Mouse (Mus musculus) megakaryocyte, embryonic 14.5 days (primary cell): ENCODE data around the gene Fam163a.

Experiments used
- FLI1 ChIP-seq: IDR thresholded peaks from 2 replicates; pipeline ENCODE4 v1.6.1; 2012; ENCODE audit warnings: low read length, inconsistent platforms, mixed read lengths
- GATA1 ChIP-seq: IDR thresholded peaks from 3 replicates; pipeline ENCODE4 v1.6.1; 2012; ENCODE audit warnings: mixed read lengths, low read length, inconsistent platforms, borderline replicate concordance

DNA sequence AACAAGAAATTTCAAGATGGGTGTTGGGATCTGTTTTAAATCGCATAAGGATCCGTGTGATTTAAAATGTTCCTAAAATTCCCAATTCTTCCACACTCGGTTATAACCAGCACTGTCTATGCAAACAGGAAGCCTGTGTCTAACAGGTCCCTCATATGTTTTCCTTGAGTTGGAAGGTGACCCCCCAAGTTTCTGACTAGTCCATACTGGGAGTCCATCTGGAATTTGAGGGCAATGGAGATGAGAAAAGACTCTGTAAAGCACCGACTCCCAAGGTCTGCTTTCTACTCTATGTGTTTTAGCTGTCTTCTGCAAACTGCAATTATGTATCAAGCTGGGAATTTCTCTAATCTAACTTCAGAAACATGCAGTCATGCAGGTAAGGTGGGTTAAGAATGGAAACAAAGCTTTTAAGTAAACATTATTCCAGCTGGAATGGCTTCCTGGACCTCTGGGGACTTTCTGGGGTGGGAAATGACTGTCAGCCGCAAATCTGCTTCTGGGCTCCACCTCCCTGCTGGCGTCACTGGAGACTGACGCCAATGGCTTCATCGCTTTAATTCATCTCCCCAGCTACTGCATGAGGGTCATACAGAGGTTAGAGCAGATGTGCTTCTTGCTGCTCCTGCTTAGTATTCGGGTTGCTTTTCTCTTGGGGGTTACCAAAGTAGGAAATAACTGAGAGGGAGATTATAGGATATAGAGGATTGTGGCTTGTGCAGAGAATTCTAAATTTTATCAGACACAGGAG lies 25.7 kb upstream of the Fam163a start:
- TF ChIP-seq GATA1 (no peak), FLI1 (no peak)
